Mouse (Mus musculus) heart, postnatal 0 days (tissue): ENCODE results near the gene Mylk.

Experiments
- CTCF ChIP-seq: IDR thresholded peaks from 2 replicates; pipeline ENCODE4 v1.5.1; 2016; ENCODE audit warnings: antibody characterized with exemption, control low read depth, low read depth
- EP300 ChIP-seq: IDR thresholded peaks from 2 replicates; pipeline ENCODE4 v1.6.1; 2016; ENCODE audit warnings: antibody characterized with exemption, low read depth

GRCm38 (mm10) chr16:34967120-34967800, 222.2 kb downstream of the Mylk start:
- TF ChIP-seq CTCF: peak; percentile 96
- peak; percentile 39; the same call in 1 of the 2 replicates for TF ChIP-seq EP300
